Mouse (Mus musculus): Measurements from ENCODE around the gene Anapc15-ps.
"Not testable (repeated sequence)": the region's sequence is repeated elsewhere in the genome, so short reads cannot be mapped to it uniquely, and the experiment has no call there.

The Anapc15-ps gene

DNA sequence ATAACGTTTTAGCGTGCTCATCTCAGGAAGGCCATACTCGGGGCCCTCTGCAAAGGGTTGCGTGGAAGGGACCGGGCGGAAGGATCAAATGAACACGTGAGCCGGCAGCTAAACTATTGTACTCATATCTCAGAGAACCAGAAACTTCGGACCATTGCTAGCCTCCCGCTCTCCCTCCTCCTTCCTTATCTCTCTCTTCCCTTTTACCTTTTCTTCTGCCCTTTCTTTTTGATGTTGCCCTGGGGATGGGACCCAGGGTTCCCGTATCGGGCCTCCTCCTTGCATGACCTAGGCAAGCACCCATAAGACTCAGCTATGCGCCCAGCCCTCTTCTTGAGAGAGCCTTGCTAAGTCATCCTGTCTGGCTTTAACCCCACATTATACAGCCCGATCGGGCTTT, 38.5 kb downstream of the Anapc15-ps start:
- DNase-seq (ENCODE audit: low read depth in 1 of 2, low spot score in 2 of 2) = no peak

DNA sequence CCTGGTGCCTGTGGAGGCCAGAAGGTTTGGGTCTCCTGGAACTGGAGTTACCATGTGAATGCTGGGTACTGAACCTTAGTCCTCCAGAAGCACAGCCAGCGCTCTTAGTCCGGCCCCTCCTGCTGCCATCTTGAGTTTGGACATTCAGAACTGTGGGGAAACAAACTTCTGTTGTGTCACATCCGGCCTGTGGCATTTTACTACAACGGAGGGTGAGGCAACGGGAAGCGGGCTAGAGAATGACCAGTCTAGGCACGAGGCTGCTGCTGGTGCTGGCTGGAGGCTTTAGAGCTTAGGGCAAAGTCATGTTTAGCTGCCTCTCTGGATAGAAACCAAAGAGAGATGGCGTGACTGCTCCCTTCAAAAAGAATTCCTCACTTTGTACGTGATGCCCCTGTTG, 39.0 kb downstream of the Anapc15-ps start:
- DNase-seq (ENCODE audit: low read depth in 1 of 2, low spot score in 2 of 2) = no peak

DNA sequence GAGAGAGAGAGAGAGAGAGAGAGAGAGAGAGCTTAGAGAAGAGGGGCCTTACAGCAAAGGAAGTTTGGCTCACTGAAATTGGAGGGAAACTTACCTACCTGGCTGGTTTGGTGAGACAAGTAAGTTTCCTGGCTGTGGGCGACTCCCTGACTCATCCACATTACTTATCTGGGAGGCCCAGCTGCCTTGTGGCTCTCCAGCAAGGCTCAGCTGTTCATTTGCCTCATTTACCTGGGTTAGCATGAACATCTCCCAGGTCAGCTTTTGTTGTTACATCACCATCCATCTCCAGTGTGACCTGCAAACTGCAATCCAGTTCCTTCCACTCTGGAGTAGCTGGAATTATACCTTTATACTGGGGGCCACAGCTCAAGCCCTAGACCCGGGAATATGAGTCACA, 41.7 kb downstream of the Anapc15-ps start:
- DNase-seq (ENCODE audit: low read depth in 1 of 2, low spot score in 2 of 2) = no peak

GRCm38 (mm10) chr10:95630726-95631345, 42.4 kb downstream of the Anapc15-ps start:
- DNase-seq (ENCODE audit: low read depth in 1 of 2, low spot score in 2 of 2) = no peak

DNA sequence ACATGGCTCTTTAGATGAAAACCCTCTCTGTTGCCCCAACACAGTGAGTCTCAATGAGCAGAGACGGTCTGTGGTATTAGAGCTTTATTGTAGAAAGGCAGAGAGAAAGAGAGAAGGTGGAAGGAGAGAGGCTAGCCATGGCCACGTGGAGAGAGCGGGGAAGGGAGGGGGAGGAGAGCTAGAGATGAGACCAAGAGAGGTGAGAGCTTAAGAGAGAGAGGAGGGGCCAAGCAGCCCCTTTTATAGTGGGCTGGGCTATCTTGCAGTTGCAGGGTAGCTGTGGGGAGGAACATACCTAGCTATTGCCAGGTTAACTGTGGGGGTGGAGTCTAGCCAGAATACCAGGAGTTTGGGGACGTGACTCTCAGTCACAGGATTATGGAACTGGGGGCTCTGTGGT, 43.1 kb downstream of the Anapc15-ps start:
- DNase-seq (ENCODE audit: low read depth in 1 of 2, low spot score in 2 of 2) = not testable (repeated sequence)

- DNase-seq (ENCODE audit: low read depth in 1 of 2, low spot score in 2 of 2) = no peak
These were observed 44.9 kb downstream of the Anapc15-ps start for GRCm38 (mm10) chr10:95628338-95628737.

- DNase-seq (ENCODE audit: low read depth in 1 of 2, low spot score in 2 of 2) = no peak
These were observed 45.9 kb downstream of the Anapc15-ps start for GRCm38 (mm10) chr10:95627381-95627780.

GRCm38 (mm10) chr10:95625300-95625699, 48.0 kb downstream of the Anapc15-ps start:
- DNase-seq (ENCODE audit: low read depth in 1 of 2, low spot score in 2 of 2) = no peak

GRCm38 (mm10) chr10:95624007-95624406, 49.2 kb downstream of the Anapc15-ps start:
- no peak for DNase-seq (ENCODE audit: low read depth in 1 of 2, low spot score in 2 of 2)

- no peak for DNase-seq (ENCODE audit: low read depth in 1 of 2, low spot score in 2 of 2)
These were observed 49.7 kb downstream of the Anapc15-ps start for GRCm38 (mm10) chr10:95623518-95623905.
